Mouse (Mus musculus) spleen, adult 12 weeks (tissue): ENCODE measurements around the gene Grap2.

Experiments
- DNase-seq: peaks from one replicate; pipeline ENCODE4 v3.0.0; 2022; ENCODE audit warnings: low spot score

The Grap2 gene

DNA sequence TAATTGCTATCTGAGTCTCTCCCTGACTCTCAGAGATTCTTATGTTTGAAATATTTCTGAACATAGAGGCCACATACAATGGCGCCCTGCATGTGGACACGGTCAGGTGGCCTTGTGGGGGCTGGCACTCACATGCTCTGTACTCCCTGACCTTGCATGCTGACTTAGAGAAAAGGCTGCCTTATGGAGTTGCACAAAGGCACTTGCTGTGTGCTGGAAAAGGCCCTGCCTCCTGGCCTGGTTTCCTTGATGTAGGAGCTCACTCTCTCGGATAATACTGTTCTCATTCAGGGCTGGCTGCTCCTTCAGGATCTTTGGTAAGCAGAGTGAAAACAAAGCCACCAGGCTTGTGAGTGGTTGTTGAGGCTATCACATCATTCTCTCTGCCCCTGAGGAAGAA, 111.6 kb downstream of the Grap2 start:
- no peak for DNase-seq

DNA sequence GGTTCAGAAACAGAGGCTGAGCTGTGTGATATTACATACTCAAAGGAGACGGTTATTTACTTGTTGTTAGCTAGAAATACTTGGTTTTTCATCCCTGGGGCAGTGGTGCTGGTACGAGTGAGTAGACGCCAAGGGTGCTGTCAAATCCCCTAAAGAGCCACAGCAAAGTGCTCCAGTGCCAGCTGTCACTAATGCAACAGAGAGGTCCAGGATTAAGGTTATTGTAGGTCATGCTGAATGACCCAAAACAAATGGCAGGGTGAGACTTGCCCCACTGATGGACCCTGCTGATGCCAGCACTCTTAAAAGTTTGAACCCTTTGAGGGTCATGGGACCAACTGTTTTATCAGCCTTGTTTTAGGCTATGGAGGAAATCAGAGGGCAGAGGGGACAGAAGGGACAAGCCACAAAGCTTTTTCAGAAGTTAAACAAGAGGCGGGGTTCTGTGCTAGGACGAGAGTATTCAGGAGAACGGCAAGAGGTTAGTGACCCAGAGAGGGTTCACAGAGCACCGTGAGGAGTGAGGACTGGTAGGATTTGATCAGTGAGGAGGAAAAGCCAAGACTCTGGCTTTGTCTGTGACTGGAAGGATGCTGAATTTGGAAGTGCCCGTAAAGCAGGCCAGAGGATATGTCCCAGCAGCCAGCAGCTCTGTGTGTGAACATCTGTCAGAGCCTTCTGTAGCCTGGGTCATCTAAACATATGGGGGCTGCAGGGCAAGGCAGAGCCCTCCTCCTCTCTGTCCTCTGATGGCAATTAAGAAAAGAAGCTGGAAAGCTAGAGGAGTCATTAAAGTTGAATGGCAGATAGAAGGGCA, 112.6 kb downstream of the Grap2 start:
- no peak for DNase-seq

DNA sequence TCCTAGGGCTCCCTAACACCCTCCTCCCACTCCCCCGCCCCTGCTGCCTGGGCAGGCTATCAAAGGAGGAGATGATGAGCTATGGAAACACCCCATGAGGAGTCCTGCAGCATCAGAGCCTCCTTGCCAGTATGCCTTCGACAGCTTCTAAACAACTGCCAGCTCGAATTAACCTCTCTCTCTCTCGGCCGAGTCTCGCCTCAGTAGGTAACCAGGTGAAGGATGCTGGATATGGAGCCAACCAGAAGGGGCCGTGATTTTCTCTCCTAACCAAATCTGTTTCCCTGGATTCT, 113.2 kb downstream of the Grap2 start:
- DNase-seq, result no peak

DNA sequence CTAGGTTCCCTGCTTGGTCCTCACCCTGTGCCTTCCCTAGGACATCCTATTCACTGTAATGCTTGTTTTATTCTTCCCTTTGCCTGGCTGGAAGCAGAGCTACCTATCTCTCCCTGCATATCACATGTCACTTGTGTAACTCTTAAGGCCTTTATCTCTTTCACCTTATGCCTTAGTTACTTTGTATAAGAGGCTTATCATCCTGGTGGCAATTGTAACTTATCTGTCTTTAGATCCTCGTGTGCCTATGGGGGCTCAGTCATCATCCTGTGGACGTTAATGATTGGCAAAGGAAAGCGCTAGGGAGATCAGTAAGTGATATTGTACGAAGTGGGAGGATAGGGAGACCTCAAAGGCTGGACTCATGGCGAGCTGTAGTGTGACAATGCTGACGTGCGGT, 116.1 kb downstream of the Grap2 start:
- DNase-seq, result no peak

DNA sequence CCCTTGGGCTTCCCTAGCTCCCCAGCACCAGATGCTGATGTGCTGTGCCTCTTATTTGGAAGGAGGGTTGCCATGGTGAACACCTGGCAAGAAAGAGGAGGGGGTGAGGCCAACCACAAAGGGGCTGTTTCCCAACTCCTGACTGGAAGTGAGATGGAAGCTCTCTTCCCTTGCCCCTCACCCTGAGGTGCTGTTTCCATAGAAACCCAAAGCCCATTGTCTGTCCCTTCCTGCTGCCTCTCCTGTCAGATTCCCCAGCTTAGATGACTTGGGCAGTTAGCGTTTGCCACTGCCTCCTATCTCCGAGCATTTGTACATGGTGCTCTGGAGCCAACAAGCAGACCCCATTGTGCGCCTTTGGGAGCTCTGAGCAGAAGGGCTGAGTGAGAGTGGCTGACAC, 121.1 kb downstream of the Grap2 start:
- no peak for DNase-seq

DNA sequence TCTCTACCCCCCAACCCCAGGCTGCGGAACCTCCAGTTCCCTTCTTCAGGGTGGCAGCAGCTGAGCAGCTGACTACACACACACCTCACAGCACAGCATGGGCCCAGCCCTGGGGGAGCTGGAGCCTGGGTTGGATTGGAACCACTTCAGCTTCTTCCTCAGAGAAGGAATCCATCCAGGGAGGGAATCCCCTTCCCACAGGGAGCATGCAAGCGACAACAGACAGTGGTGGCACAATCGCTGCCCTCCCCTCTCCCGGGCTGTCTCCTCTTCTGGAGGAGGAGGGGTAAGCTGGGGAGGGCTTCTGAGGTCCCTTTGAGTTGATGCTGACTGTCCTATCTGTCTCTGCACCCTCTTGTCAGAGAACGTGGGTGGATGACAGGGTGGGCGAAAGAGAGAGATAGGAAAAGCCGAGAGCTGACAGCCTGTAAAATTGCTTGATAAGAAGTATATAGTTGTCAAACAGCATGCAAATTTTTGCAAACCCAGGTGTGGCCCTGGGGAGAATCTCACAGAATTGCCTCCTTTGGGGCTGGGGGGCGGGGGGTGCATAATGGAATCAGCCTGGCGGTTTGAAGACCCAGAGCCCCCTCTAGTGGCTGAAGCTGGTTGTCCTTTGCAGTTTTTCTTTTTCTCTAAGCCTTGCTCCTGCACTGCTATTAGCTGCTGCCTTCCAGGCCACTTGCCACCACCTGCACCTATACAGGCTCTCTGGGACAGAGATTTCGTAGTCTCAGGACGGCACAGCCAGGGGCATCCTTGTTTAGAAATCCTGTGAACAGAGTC, 121.9 kb downstream of the Grap2 start:
- peak; percentile 42 for DNase-seq

DNA sequence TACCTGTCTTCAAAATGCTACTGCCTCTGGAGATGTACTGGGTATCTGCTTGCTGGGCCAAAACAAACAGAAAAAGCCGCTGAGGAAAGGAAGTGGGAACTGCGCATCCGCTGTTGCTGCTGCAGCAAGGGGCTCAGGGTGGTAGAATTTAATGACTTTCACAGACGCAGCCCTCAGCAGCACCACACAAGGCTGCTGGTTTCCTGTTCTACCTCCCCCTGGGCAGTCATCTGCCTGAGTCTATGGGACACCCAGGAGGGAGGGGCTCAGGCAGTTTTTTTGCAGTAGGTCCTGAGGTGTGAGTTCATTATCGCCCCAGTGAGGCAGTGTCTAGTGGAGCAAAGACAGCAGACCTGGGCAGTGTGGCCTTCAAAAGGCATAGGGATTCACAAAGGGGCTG, 125.2 kb downstream of the Grap2 start:
- DNase-seq, result peak; percentile 13

DNA sequence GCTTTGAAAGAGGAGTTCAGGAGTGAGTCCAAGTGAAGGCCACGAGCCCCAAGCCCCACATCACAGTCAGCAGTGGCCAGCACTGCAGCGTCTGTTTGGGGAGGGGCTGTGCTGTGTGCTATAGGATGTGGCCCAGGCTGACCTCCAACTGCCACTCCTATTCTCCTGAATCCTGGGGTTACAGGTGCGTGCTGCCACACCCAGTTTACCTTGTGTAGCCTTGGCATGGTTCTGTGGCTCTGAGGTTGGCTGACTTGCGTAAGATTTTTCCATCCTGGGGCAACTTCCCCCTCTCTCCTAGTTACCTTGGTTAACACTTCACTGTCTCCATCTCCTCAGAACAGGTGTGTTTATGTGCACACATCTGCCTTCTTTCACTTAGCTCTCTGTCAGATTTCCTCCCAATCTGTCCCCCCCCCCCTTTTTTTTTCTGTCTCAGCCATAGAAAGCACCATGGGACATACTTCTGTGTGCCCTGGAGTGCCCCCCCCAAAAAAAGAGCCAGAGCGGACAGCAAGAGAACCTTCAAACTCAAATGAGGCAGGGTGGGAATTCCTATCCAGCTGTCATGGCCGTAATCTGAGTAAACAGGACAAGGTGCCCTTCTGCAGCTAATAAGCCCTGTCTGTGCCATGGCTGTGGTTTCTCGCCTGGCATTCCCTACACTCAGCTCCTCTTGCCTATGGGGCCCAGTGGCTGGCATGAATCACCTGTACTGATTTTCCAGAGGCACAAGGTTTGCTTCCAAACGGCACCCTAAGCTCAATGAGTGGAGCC, 129.3 kb downstream of the Grap2 start:
- no peak for DNase-seq
